Mouse (Mus musculus): ENCODE data around the gene Scgb3a1. TPM values are rescaled to one million over a fixed set of nuclear protein-coding genes. Genes with fewer than 3 reads are reported as not detected.

Scgb3a1 gene
- polyA plus RNA-seq (2016; fragmentation: Nextera tagmentation; extraction: Ambion mirVana): not detected in 2 replicates

GRCm38 (mm10) chr11:49663310-49663709 is at the start of gene Scgb3a1:
TSS of gene Scgb3a1 (plus strand) at chr11:49663610.
- WGBS: 89% methylated on average over 5 of the region's 5 CpGs
- H3K4me3 ChIP-seq: no peak within 1 kb of the TSS

GRCm38 (mm10) chr11:49615856-49616725 is 47.3 kb upstream of the Scgb3a1 start:
- Histone ChIP-seq H3K27ac (no peak overlapping the region), H3K4me1 (peaks cover 4% of the 10 kb centered on the region; the same call in 1 of the 2 replicates), H3K9me3 (replicated peaks) (no peaks in the 10 kb centered on the region), H3K4me3 (no peak overlapping the region), H3K36me3 (no peaks in the 10 kb centered on the region), H3K27me3 (ENCODE audit: low read depth, poor library complexity, severe bottlenecking) (peaks cover 43% of the 10 kb centered on the region)
- no peak for DNase-seq (ENCODE audit: low spot score)
- WGBS: 92% methylated on average over 10 of the region's 10 CpGs

More at GRCm38 (mm10) chr11:49663310-49663709, at the start of gene Scgb3a1:
- Histone ChIP-seq H3K27me3 (ENCODE audit: low read depth, poor library complexity, severe bottlenecking) (no peaks in the 10 kb centered on the region), H3K36me3 (peaks cover 8% of the 10 kb centered on the region), H3K4me1 (0 out of 2 replicates have a peak, but pooled peaks cover 5% of the 10 kb centered on the region), H3K27ac (no peak within 1 kb of the TSS), H3K9me3 (replicated peaks) (no peaks in the 10 kb centered on the region)
- DNase-seq (ENCODE audit: low spot score): peak; percentile 28

DNA sequence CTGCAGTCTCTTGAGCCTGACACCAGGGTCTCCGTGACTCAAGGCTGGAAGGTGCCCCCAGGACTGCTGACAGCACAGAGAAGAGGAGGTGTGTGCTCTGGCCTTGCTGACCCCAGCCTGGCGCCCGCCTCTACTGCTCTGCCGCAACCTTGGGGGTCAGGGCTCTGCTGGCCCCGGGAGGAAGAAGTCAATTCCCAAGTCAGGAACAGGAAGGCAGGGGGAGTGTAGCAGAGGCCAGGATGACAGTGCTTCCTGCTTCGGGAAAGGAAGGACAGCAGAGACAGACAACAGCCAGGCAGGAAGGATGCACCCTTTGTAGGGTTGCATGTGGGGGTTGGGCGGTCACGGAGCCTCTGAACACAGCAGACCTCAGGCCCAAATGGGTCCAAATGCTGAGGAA is 44.9 kb upstream of the Scgb3a1 start:
- no peak for DNase-seq (ENCODE audit: low spot score)
- WGBS: 75% methylated on average over 8 of the region's 8 CpGs
- Histone ChIP-seq H3K36me3 (no peaks in the 10 kb centered on the region), H3K4me3 (no peak overlapping the region), H3K9me3 (replicated peaks) (no peaks in the 10 kb centered on the region), H3K27me3 (ENCODE audit: low read depth, poor library complexity, severe bottlenecking) (peaks cover 24% of the 10 kb centered on the region), H3K4me1 (peaks cover 1% of the 10 kb centered on the region; the same call in 1 of the 2 replicates), H3K27ac (no peak overlapping the region)

GRCm38 (mm10) chr11:49621953-49622352 is 41.5 kb upstream of the Scgb3a1 start:
- Histone ChIP-seq H3K9me3 (replicated peaks) (no peaks in the 10 kb centered on the region), H3K4me1 (no peaks in the 10 kb centered on the region), H3K36me3 (no peaks in the 10 kb centered on the region), H3K27me3 (ENCODE audit: low read depth, poor library complexity, severe bottlenecking) (no peaks in the 10 kb centered on the region), H3K4me3 (no peak overlapping the region), H3K27ac (no peak overlapping the region)
- WGBS: 78% methylated on average over 5 of the region's 5 CpGs
- DNase-seq (ENCODE audit: low spot score): no peak

DNA sequence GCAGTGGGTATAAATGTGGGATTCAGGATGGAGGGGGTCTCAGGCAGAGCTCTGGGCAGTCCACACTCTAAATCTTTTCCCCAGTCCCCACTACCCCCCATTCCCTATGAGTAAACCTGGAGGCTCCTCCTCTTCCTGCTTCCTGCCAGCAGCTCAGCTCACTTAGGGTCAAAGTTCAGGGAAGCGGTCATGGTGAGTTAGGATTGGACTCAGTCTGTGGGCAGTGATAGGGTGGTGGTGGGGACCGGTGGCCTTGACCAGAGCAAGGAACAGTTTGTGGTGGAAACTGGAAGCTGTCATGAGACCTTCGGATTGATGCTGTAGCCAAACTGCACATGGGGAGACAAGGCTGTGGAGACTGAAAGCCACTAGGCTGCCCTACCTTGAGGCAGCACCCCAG is 39.3 kb upstream of the Scgb3a1 start:
- WGBS: 90% methylated on average over 3 of the region's 3 CpGs
- no peak for DNase-seq (ENCODE audit: low spot score)
- Histone ChIP-seq H3K27me3 (ENCODE audit: low read depth, poor library complexity, severe bottlenecking) (no peaks in the 10 kb centered on the region), H3K4me1 (no peaks in the 10 kb centered on the region), H3K27ac (no peak overlapping the region), H3K4me3 (no peak overlapping the region), H3K9me3 (replicated peaks) (no peaks in the 10 kb centered on the region), H3K36me3 (no peaks in the 10 kb centered on the region)

GRCm38 (mm10) chr11:49625863-49626262 is 37.5 kb upstream of the Scgb3a1 start:
- no peaks in the 10 kb centered on the region for H3K4me1 ChIP-seq
- WGBS: 62% methylated on average over 15 of the region's 15 CpGs
- no peak overlapping the region for H3K27ac ChIP-seq
- no peak overlapping the region for H3K4me3 ChIP-seq
- H3K9me3 ChIP-seq (replicated peaks): no peaks in the 10 kb centered on the region
- peaks cover 7% of the 10 kb centered on the region; the same call in 1 of the 2 replicates for H3K27me3 ChIP-seq (ENCODE audit: low read depth, poor library complexity, severe bottlenecking)
- no peaks in the 10 kb centered on the region for H3K36me3 ChIP-seq
- no peak for DNase-seq (ENCODE audit: low spot score)

DNA sequence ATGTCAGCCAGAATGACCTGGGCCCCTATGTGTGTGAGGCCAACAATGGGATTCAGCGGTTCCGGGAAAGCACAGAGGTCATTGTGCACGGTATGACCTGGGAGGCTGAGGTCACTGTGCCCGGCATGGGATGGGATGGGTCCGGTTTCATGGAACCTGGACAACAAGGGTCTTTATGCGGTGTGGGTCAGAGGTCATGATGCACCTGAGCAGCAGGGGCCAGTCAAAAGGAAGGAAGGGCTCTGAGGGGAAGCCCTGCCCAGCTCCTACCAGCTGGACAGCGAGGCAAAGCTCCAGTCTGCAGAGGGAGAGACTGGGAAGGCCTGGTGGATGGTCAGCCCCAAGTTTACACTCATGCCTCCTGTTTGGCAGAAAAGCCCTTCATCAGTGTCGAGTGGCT is 36.7 kb upstream of the Scgb3a1 start:
- Histone ChIP-seq H3K4me3 (no peak overlapping the region), H3K4me1 (no peaks in the 10 kb centered on the region), H3K27ac (no peak overlapping the region), H3K36me3 (no peaks in the 10 kb centered on the region), H3K9me3 (replicated peaks) (no peaks in the 10 kb centered on the region), H3K27me3 (ENCODE audit: low read depth, poor library complexity, severe bottlenecking) (peaks cover 12% of the 10 kb centered on the region; the same call in 1 of the 2 replicates)
- no peak for DNase-seq (ENCODE audit: low spot score)
- WGBS: 68% methylated on average over 8 of the region's 8 CpGs

DNA sequence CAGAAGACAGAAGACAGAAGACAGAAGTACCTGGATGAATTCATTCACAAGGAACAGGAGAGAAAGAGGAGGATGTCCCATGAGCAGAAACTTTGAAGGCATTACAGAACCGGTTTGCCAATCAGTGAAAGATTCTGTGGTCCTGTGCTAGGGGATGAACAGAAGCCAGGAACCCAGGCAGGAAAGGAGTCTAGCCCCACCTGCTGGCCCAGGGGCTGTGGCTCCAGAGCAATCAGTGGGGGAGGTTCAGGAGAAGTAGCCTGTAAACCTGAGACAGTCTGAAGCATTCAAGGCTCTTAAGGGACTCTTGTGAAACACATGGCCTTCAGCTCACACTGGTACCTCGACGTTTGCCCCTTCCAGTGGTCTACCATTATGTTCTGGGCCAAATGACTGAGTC is 32.3 kb upstream of the Scgb3a1 start:
- H3K4me1 ChIP-seq: peaks cover 10% of the 10 kb centered on the region
- peaks cover 55% of the 10 kb centered on the region for H3K27me3 ChIP-seq (ENCODE audit: low read depth, poor library complexity, severe bottlenecking)
- no peak overlapping the region for H3K4me3 ChIP-seq
- DNase-seq (ENCODE audit: low spot score): no peak
- no peaks in the 10 kb centered on the region for H3K36me3 ChIP-seq
- H3K27ac ChIP-seq: no peak overlapping the region
- WGBS: 45% methylated on average over 3 of the region's 3 CpGs
- no peaks in the 10 kb centered on the region for H3K9me3 ChIP-seq (replicated peaks)

DNA sequence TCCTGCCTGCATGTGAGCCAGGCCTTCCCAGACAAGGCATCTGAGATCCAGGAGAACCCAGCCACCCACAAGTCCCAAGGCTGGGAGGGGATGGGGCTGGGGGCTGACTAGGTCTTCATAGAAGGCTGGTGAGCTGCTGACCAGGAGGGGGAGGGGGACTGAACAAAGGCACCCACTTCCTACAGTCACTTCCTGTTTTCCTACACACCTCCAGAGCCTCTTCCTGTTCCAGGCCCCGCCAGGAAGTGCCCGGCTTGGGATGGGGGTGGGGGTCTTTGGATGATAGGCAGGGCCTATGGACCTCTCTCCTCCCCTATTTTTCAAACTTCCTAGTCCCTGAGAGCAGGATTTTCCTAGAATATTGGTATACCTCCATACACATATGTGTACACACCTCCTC is 31.2 kb upstream of the Scgb3a1 start:
- H3K4me1 ChIP-seq: peaks cover 14% of the 10 kb centered on the region

DNA sequence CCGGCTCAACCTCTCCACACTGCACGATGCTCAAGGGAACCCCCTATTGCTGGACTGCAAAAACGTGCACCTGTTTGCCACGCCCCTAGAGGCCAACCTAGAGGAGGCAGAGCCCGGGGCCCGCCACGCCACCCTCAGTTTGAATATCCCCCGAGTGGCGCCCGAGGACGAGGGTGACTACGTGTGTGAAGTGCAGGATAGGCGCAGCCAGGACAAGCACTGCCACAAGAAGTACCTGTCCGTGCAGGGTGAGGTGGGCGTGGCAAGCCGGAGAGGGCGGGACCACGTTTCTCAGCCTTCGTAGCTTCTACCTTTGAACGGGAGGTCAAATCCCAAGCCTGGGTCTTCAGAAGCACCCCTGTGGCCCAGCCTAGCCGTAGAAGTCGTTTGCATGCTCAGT is 29.3 kb upstream of the Scgb3a1 start:
- H3K27me3 ChIP-seq (ENCODE audit: low read depth, poor library complexity, severe bottlenecking): peaks cover 78% of the 10 kb centered on the region
- WGBS: 8% methylated on average over 22 of the region's 22 CpGs
- H3K9me3 ChIP-seq (replicated peaks): no peaks in the 10 kb centered on the region
- no peak overlapping the region; the same call in 1 of the 2 replicates for H3K4me3 ChIP-seq
- H3K27ac ChIP-seq: no peak overlapping the region
- no peak for DNase-seq (ENCODE audit: low spot score)
- no peaks in the 10 kb centered on the region for H3K36me3 ChIP-seq
- peaks cover 14% of the 10 kb centered on the region for H3K4me1 ChIP-seq

More for the DNA sequence above, 31.2 kb upstream of the Scgb3a1 start:
- Histone ChIP-seq H3K4me3 (no peak overlapping the region), H3K27ac (0 out of 2 replicates have a peak overlapping the region, but pooled peaks have one; percentile 28), H3K36me3 (no peaks in the 10 kb centered on the region), H3K27me3 (ENCODE audit: low read depth, poor library complexity, severe bottlenecking) (peaks cover 66% of the 10 kb centered on the region), H3K9me3 (replicated peaks) (no peaks in the 10 kb centered on the region)
- WGBS: 80% methylated on average over 2 of the region's 2 CpGs
- DNase-seq (ENCODE audit: low spot score): no peak

GRCm38 (mm10) chr11:49635671-49636070 is 27.7 kb upstream of the Scgb3a1 start:
- Histone ChIP-seq H3K4me1 (peaks cover 14% of the 10 kb centered on the region), H3K36me3 (no peaks in the 10 kb centered on the region), H3K9me3 (replicated peaks) (no peaks in the 10 kb centered on the region), H3K27me3 (ENCODE audit: low read depth, poor library complexity, severe bottlenecking) (peaks cover 72% of the 10 kb centered on the region), H3K27ac (no peak overlapping the region), H3K4me3 (no peak overlapping the region)
- WGBS: 66% methylated on average over 6 of the region's 6 CpGs
- DNase-seq (ENCODE audit: low spot score): no peak

DNA sequence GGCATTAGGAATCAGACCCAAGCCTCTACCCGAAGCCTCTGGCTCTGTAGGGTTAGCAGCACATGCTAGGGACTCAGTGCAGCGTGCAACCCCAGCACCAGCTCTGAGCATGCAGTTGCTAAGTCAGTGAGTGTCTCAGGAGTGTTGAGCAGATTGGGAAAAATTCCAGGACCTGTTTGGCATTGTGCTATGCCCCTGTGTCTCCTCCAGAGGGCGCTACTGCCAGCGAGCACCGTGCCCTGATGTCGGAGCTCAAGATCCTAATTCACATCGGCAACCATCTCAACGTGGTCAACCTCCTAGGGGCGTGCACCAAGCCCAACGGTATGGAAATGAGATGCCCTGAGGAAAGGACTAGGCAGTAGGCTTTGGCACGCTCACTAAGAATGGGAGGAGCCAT is 27.0 kb upstream of the Scgb3a1 start:
- no peaks in the 10 kb centered on the region for H3K9me3 ChIP-seq (replicated peaks)
- DNase-seq (ENCODE audit: low spot score): peak; percentile 43
- peaks cover 70% of the 10 kb centered on the region for H3K27me3 ChIP-seq (ENCODE audit: low read depth, poor library complexity, severe bottlenecking)
- no peak overlapping the region for H3K27ac ChIP-seq
- H3K4me1 ChIP-seq: peaks cover 14% of the 10 kb centered on the region
- H3K4me3 ChIP-seq: 0 out of 2 replicates have a peak overlapping the region, but pooled peaks have one; percentile 19
- WGBS: 3% methylated on average over 11 of the region's 11 CpGs
- no peaks in the 10 kb centered on the region for H3K36me3 ChIP-seq

GRCm38 (mm10) chr11:49645677-49646076 is 17.7 kb upstream of the Scgb3a1 start:
- no peak overlapping the region for H3K4me3 ChIP-seq
- 61% methylated on average over 8 of the region's 8 CpGs for WGBS
- no peaks in the 10 kb centered on the region for H3K9me3 ChIP-seq (replicated peaks)
- H3K27me3 ChIP-seq (ENCODE audit: low read depth, poor library complexity, severe bottlenecking): no peaks in the 10 kb centered on the region
- H3K36me3 ChIP-seq: no peaks in the 10 kb centered on the region
- 0 out of 2 replicates have a peak overlapping the region, but pooled peaks have one; percentile 6 for H3K27ac ChIP-seq
- peaks cover 6% of the 10 kb centered on the region for H3K4me1 ChIP-seq
- DNase-seq (ENCODE audit: low spot score): no peak
